Mouse (Mus musculus): Measurements from ENCODE around the gene R3hdm2. TPM values are rescaled to one million over a fixed set of nuclear protein-coding genes. Genes with fewer than 3 reads are reported as not detected.

R3hdm2 gene
- total RNA-seq, 2 experiments from 2014 or later: 44.5 to 50.6 TPM

GRCm38 (mm10) chr10:127536586-127537314 lies 156.6 kb downstream of the R3hdm2 start:
- ATAC-seq (replicated peaks; ENCODE audit: poor library complexity, severe bottlenecking): peak; percentile 26; the same call in 1 of the 2 replicates

DNA sequence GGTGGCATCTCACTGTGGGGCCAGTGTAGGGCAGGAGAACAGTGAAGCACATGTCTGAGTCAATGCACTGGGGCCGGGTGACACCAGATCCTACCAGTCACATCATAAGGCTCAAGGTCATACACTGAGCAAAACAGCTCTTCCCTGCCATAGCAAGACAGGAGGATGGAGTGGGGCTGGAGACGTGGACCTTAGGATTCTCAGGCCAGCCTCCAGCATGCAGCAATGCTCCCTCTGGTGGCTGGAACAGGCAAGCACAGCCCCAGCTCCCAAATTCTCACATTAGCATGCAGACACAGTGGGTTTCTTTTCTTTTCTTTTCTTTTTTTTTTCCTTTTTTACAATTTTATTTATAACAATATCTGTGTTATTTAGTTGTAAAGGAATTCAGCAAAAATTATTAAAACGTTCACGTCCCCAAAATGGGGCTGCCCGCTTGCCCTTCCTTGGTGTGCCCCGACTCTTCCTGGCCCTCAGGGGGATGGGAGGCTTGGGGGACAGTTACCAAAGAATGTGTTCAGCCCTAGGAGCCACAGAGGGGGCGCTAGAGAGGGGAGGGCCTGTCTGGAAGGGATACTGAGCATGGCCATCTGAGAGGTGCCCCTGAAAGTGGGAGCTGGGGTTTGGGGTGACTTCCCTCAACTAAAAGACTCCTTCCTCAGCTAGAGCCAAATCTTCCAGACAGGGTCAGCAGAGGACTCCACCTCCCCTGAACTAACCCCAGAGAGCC lies 157.9 kb downstream of the R3hdm2 start:
- peak; percentile 73 for ATAC-seq (replicated peaks; ENCODE audit: poor library complexity, severe bottlenecking)

DNA sequence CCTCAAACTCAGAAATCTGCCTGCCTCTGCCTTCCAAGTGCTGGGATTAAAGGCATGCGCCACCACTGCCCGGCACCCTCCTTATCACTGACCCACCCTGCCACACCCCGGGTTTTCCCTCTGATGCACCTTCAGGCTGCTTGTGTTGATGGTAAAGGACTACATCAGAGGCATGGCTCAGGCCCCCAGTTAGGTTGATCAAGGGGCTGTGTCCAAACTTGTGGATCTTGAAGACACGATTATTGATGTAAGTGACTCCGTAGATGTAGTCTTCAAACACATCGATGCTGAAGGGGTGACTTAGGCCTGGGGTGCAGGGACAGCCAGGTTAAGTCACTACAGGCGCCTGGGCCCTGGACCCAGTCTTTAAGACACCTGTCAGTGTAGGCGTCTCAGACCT lies 161.4 kb downstream of the R3hdm2 start:
- ATAC-seq (replicated peaks; ENCODE audit: poor library complexity, severe bottlenecking): no peak

GRCm38 (mm10) chr10:127542084-127542483 lies 162.0 kb downstream of the R3hdm2 start:
- no peak for ATAC-seq (replicated peaks; ENCODE audit: poor library complexity, severe bottlenecking)

GRCm38 (mm10) chr10:127542720-127543119 lies 162.6 kb downstream of the R3hdm2 start:
- no peak for ATAC-seq (replicated peaks; ENCODE audit: poor library complexity, severe bottlenecking)

- no peak for ATAC-seq (replicated peaks; ENCODE audit: poor library complexity, severe bottlenecking)
These were observed 163.8 kb downstream of the R3hdm2 start for GRCm38 (mm10) chr10:127543916-127544315.

- ATAC-seq (replicated peaks; ENCODE audit: poor library complexity, severe bottlenecking): no peak
These were observed 164.2 kb downstream of the R3hdm2 start for GRCm38 (mm10) chr10:127544375-127544774.

GRCm38 (mm10) chr10:127546505-127546904 lies 166.4 kb downstream of the R3hdm2 start:
- ATAC-seq (replicated peaks; ENCODE audit: poor library complexity, severe bottlenecking): no peak

DNA sequence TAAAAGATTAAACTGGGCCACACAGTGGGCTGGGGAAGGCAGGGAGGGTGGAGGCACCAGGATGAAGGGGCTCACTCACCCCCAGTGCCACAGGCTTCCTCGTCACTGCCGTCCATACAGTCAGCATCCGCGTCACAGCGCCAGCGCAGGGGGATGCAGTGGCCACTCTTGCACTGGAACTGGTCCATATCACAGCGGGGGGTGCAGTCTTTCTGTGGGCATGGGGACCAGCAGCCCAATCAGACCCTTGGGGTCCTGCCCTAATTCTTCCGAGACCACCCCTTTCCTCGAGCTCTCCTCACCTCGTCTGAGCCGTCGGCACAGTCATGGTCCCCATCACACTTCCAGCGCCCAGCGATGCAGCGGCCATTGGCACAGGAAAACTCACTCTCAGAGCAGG lies 168.1 kb downstream of the R3hdm2 start:
- no peak for ATAC-seq (replicated peaks; ENCODE audit: poor library complexity, severe bottlenecking)

Other genes starting within 250 kb of the R3hdm2 start
- gene B4galnt1, start 215.1 kb upstream of the R3hdm2 start, total RNA-seq (2014; fragmentation: Nextera tagmentation): 288 and 308 TPM in 2 replicates
- gene B4galnt1, start 215.1 kb upstream of the R3hdm2 start, total RNA-seq (2017): 141 and 161 TPM in 2 replicates
- 0.15 TPM in 1 of 2 replicates, not detected in the other for gene Slc26a10, start 199.7 kb upstream of the R3hdm2 start, total RNA-seq (2014; fragmentation: Nextera tagmentation)
- 0.26 and 0.88 TPM in 2 replicates for gene Slc26a10, start 199.7 kb upstream of the R3hdm2 start, total RNA-seq (2017)
- 3.2 TPM in 1 of 2 replicates, not detected in the other for gene Arhgef25, start 190.2 kb upstream of the R3hdm2 start, total RNA-seq (2014; fragmentation: Nextera tagmentation)
- 0.15 and 0.95 TPM in 2 replicates for gene Arhgef25, start 190.2 kb upstream of the R3hdm2 start, total RNA-seq (2017)
- 51.9 and 54.4 TPM in 2 replicates for gene Dtx3, start 184.6 kb upstream of the R3hdm2 start, total RNA-seq (2014; fragmentation: Nextera tagmentation)
- 17.9 and 19.9 TPM in 2 replicates for gene Dtx3, start 184.6 kb upstream of the R3hdm2 start, total RNA-seq (2017)
- 12.1 and 13.6 TPM in 2 replicates for gene Pip4k2c, start 168.7 kb upstream of the R3hdm2 start, total RNA-seq (2014; fragmentation: Nextera tagmentation)
- 7.6 and 13.8 TPM in 2 replicates for gene Pip4k2c, start 168.7 kb upstream of the R3hdm2 start, total RNA-seq (2017)
- 1.4 TPM in 1 of 2 replicates, not detected in the other for gene Kif5a, start 117.0 kb upstream of the R3hdm2 start, total RNA-seq (2014; fragmentation: Nextera tagmentation)
- 0.30 and 0.31 TPM in 2 replicates for gene Kif5a, start 117.0 kb upstream of the R3hdm2 start, total RNA-seq (2017)
- gene Dctn2, start 114.0 kb upstream of the R3hdm2 start, total RNA-seq (2014; fragmentation: Nextera tagmentation): 62.3 and 72.1 TPM in 2 replicates
- 80.4 and 83.9 TPM in 2 replicates for gene Dctn2, start 114.0 kb upstream of the R3hdm2 start, total RNA-seq (2017)
- gene Mbd6, start 91.3 kb upstream of the R3hdm2 start, total RNA-seq (2014; fragmentation: Nextera tagmentation): 53.3 and 72.1 TPM in 2 replicates
- gene Mbd6, start 91.3 kb upstream of the R3hdm2 start, total RNA-seq (2017): 4.1 TPM in 2 replicates
- gene Mars, start 68.5 kb upstream of the R3hdm2 start, total RNA-seq (2014; fragmentation: Nextera tagmentation): 63.0 and 105 TPM in 2 replicates
- 193 and 221 TPM in 2 replicates for gene Mars, start 68.5 kb upstream of the R3hdm2 start, total RNA-seq (2017)
- gene Arhgap9, start 58.4 kb upstream of the R3hdm2 start, total RNA-seq (2014; fragmentation: Nextera tagmentation): 46.0 and 53.1 TPM in 2 replicates
- gene Arhgap9, start 58.4 kb upstream of the R3hdm2 start, total RNA-seq (2017): 34.7 and 51.8 TPM in 2 replicates
- not detected in 2 replicates for gene Gli1, start 38.4 kb upstream of the R3hdm2 start, total RNA-seq (2014; fragmentation: Nextera tagmentation)
- not detected in 2 replicates for gene Gli1, start 38.4 kb upstream of the R3hdm2 start, total RNA-seq (2017)
- gene Inhbe, start 25.9 kb upstream of the R3hdm2 start, total RNA-seq (2014; fragmentation: Nextera tagmentation): not detected in 2 replicates
- not detected in 2 replicates for gene Inhbe, start 25.9 kb upstream of the R3hdm2 start, total RNA-seq (2017)
- not detected in 2 replicates for gene Inhbc, start 9.9 kb upstream of the R3hdm2 start, total RNA-seq (2014; fragmentation: Nextera tagmentation)
- not detected in 2 replicates for gene Inhbc, start 9.9 kb upstream of the R3hdm2 start, total RNA-seq (2017)
- 0.90 TPM in 1 of 2 replicates, not detected in the other for gene Stac3, start 121.4 kb downstream of the R3hdm2 start, total RNA-seq (2014; fragmentation: Nextera tagmentation)
- 0.13 and 0.26 TPM in 2 replicates for gene Stac3, start 121.4 kb downstream of the R3hdm2 start, total RNA-seq (2017)
- gene Ndufa4l2, start 134.6 kb downstream of the R3hdm2 start, total RNA-seq (2014; fragmentation: Nextera tagmentation): 1.2 TPM in 1 of 2 replicates, not detected in the other
- not detected in 2 replicates for gene Ndufa4l2, start 134.6 kb downstream of the R3hdm2 start, total RNA-seq (2017)
- gene Shmt2, start 142.1 kb downstream of the R3hdm2 start, total RNA-seq (2014; fragmentation: Nextera tagmentation): 126 and 187 TPM in 2 replicates
- 102 and 103 TPM in 2 replicates for gene Shmt2, start 142.1 kb downstream of the R3hdm2 start, total RNA-seq (2017)
- gene Nxph4, start 154.2 kb downstream of the R3hdm2 start, total RNA-seq (2014; fragmentation: Nextera tagmentation): not detected in 2 replicates
- not detected in 2 replicates for gene Nxph4, start 154.2 kb downstream of the R3hdm2 start, total RNA-seq (2017)
- gene Lrp1, start 240.8 kb downstream of the R3hdm2 start, total RNA-seq (2014; fragmentation: Nextera tagmentation): 13.9 and 15.0 TPM in 2 replicates
- 5.7 and 18.1 TPM in 2 replicates for gene Lrp1, start 240.8 kb downstream of the R3hdm2 start, total RNA-seq (2017)